Comparison of ENCODE assay signal across 8 mouse cellular contexts in the genomic region with DNA sequence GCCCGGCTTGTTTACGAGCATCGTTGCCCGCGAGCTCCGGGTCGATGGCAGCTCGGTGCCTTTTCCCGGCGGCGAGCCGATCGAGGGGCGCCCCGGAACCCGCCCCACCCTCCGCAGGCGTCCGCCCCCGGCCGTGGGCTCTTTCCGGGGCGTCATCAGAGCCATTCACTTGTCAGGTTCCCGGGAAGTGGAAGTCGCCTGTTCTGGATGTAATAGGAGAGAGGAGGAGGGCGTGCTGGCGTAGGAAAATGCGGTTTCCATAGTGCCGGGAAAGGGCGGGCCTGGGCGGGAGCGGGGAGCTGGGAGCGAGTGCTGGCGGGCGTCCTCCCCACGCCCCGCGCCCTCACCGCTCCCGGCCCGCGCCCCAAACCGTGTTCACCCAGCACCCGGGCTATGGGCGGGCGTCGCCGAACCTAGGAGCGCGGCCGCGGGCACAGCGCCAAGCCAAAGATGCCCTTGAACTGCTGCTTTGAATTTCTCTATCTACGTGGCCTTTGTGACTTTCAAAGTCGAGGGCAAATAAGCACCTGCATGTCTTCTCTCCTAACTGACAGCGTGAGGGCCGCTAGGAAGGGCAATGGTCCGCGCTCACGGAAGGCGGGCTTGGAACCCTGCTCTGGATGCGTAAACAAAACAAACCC. TPM values are rescaled to one million over a fixed set of nuclear protein-coding genes. Genes with fewer than 3 reads are reported as not detected.
A peak's percentile ranks its signal among the peaks of the same experiment; 100 is the strongest.
DNase-seq lines count a peak whose midpoint lies in the region; ATAC-seq and TF ChIP-seq lines count a peak whose summit lies in the region.

No protein-coding gene starts in this region.

- peak overlapping the region; percentile 95 for H3K9ac ChIP-seq in ES-E14 (ENCODE audit: insufficient read depth, low read depth, low read length, poor library complexity, severe bottlenecking)
- H3K9ac ChIP-seq in forebrain, embryonic 14.5 days (ENCODE audit: low read length): peak overlapping the region; percentile 89

- 0 out of 2 replicates have a peak, but pooled peaks cover 3% of the 10 kb centered on the region for H3K27me3 ChIP-seq in forebrain, embryonic 14.5 days (replicated peaks; ENCODE audit: control insufficient read depth, insufficient read depth, low read length)

- in situ Hi-C loops in ES-E14 (cut with MboI; ENCODE audit: low sequenced_read_pairs in 2 of 2, unreplicated experiment in 2 of 2): no loop called here

- peaks cover 11% of the 10 kb centered on the region; the same call in 1 of the 2 replicates for H3K36me3 ChIP-seq in ES-E14 (ENCODE audit: control insufficient read depth, insufficient read depth, low read length, poor library complexity, severe bottlenecking)
- peaks cover 12% of the 10 kb centered on the region; the same call in 1 of the 2 replicates for H3K36me3 ChIP-seq in forebrain, embryonic 14.5 days (ENCODE audit: control insufficient read depth, insufficient read depth, low read length)

- no peaks in the 10 kb centered on the region for H3K9me3 ChIP-seq in ES-E14 (ENCODE audit: control insufficient read depth, insufficient read depth, low read depth, low read length)
- H3K9me3 ChIP-seq in forebrain, embryonic 14.5 days (replicated peaks; ENCODE audit: control insufficient read depth, low read length): no peaks in the 10 kb centered on the region

- WGBS in forebrain, embryonic 14.5 days: under 1% methylated on average over 43 of the region's 62 CpGs

- H3K4me3 ChIP-seq in ES-E14 (ENCODE audit: insufficient read depth in 1 of 2, low read depth in 1 of 2, low read length in 2 of 2, poor library complexity in 1 of 2, severe bottlenecking in 1 of 2): peak overlapping the region; percentile 76 to 88
- peak overlapping the region; percentile 75 for H3K4me3 ChIP-seq in forebrain, embryonic 14.5 days (ENCODE audit: low read depth, low read length)

- peak overlapping the region; percentile 90 for H3K27ac ChIP-seq in ES-E14 (ENCODE audit: insufficient read depth, low read depth, low read length, poor library complexity, severe bottlenecking)
- H3K27ac ChIP-seq in forebrain, embryonic 14.5 days (ENCODE audit: low read depth, low read length): peak overlapping the region; percentile 98

- H3K4me2 ChIP-seq in forebrain, embryonic 14.5 days (ENCODE audit: low read length): peak overlapping the region; percentile 93

- ATAC-seq in forebrain, embryonic 14.5 days: peak; percentile 70

- DNase-seq in ES-E14 (ENCODE audit: low read depth, low spot score): peak; percentile 76
- peak; percentile 75 for DNase-seq in c-Kit-negative CD71-positive TER-119-positive erythroid progenitor cells, embryonic 14.5 days (ENCODE audit: low read depth, low spot score)
- peak; percentile 92 for DNase-seq in forebrain, embryonic 14.5 days (ENCODE audit: low spot score)
- DNase-seq in heart, postnatal 4 days: peak; percentile 84
- peak; percentile 51 to 62 for DNase-seq in layer of hippocampus, postnatal 25 days (ENCODE audit: extremely low spot score in 1 of 2, low spot score in 1 of 2)
- DNase-seq in lung, postnatal 14 days: peak; percentile 70
- peak; percentile 79 for DNase-seq in retina, embryonic 14.5 days (ENCODE audit: low spot score)
- peak; percentile 61 for DNase-seq in thymus, postnatal 25 days

- peaks cover 4 to 23% of the 10 kb centered on the region in 2 experiments for H3K4me1 ChIP-seq in ES-E14 (ENCODE audit: control insufficient read depth in 2 of 2, insufficient read depth in 2 of 2, low read length in 2 of 2, poor library complexity in 1 of 2)
- peaks cover 35% of the 10 kb centered on the region for H3K4me1 ChIP-seq in forebrain, embryonic 14.5 days (ENCODE audit: control insufficient read depth, insufficient read depth, low read length)

TF ChIP-seq in ES-E14, 5 proteins besides CTCF, POLR2A, EP300 and RAD21:
- TF ChIP-seq HCFC1 (IDR thresholded peaks at IDR 0.05; ENCODE audit: borderline replicate concordance, insufficient read depth, low read length): no peak
- TF ChIP-seq ZNF384 (IDR thresholded peaks at IDR 0.05; ENCODE audit: low read depth, low read length): no peak
- TF ChIP-seq CHD2 (IDR thresholded peaks at IDR 0.05; ENCODE audit: low read depth, low read length): no peak
- TF ChIP-seq MAFK (IDR thresholded peaks at IDR 0.05; ENCODE audit: insufficient read depth, low read depth, low read length): no peak
- TF ChIP-seq ZC3H11A (IDR thresholded peaks at IDR 0.05; ENCODE audit: borderline replicate concordance, low read depth, low read length): no peak

RNA-seq across cellular contexts. Expression of a gene that starts 1.3 kb away (rescaled TPM):
- total RNA-seq in ES-E14 (2012; rRNA removed): 11.6 and 13.9 TPM in 2 replicates
- polyA plus RNA-seq in forebrain, embryonic 14.5 days (2014; fragmentation: Nextera tagmentation; extraction: Ambion mirVana): 3.9 and 4.0 TPM in 2 replicates
- total RNA-seq in heart, postnatal 4 days (2021): 10 to 100 TPM; 39.5 to 47.6 TPM
- total RNA-seq in layer of hippocampus, postnatal 25 days (2021): 10 to 100 TPM; 60.7 to 69.3 TPM

Comparison
In these comparisons a context has a peak if more than half of its experiments do, and no peak if none do; other contexts are left out.
1. Peak in every context shown above with its lines: DNase-seq, ATAC-seq, H3K4me3 ChIP-seq and H3K27ac ChIP-seq.